Mouse (Mus musculus): ENCODE data around the gene Gstm7.

DNA sequence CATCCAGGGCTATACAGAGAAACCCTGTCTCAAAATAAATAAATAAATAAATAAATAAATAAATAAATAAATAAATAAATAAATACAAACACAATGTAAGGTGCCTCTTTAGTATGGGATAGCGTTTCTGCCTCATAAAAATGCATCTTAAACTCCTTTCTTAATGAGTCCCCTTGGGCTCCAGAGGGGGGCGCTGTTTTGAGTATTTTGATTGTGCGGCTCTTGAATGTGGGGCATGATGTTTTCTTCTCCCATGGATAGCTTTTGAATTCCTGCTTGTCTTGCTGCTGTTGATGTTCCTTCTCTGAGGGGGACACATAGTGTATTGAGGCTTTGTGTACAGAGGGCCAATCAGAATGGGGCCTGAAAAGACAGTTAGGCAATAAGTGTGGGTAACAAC lies 14.5 kb downstream of the Gstm7 start:
- TF ChIP-seq POLR2A (IDR thresholded peaks at IDR 0.05; ENCODE audit: insufficient read depth, low read depth, low read length), result no peak
- no peak for TF ChIP-seq CTCF (IDR thresholded peaks at IDR 0.05; ENCODE audit: insufficient read depth, low read depth, low read length)

Data from olfactory bulb, adult 2 months (tissue).